Mouse (Mus musculus): Measurements from ENCODE around the gene Zfp184. TPM values are rescaled to one million over a fixed set of nuclear protein-coding genes. Genes with fewer than 3 reads are reported as not detected.
"Not testable (repeated sequence)": the region's sequence is repeated elsewhere in the genome, so short reads cannot be mapped to it uniquely, and the experiment has no call there.

Zfp184 gene
- polyA plus RNA-seq (2015; fragmentation: Nextera tagmentation; extraction: Ambion mirVana), result 6.2 and 7.5 TPM in 2 replicates

GRCm38 (mm10) chr13:21944926-21945740 is at the start of gene Zfp184:
Gene Zfp184 (plus strand): TSS chr13:21945094.
- no peaks in the 10 kb centered on the region for H3K27me3 ChIP-seq (replicated peaks)
- H3K9me3 ChIP-seq, result no peaks in the 10 kb centered on the region
- peak within 1 kb of the TSS; percentile 74 for H3K9ac ChIP-seq
- peak; percentile 87 for ATAC-seq
- under 1% methylated on average over 50 of the region's 50 CpGs for WGBS
- H3K4me2 ChIP-seq (replicated peaks), result peak within 1 kb of the TSS; percentile 81
- H3K27ac ChIP-seq, result peak within 1 kb of the TSS; percentile 62
- 0 out of 2 replicates have a peak, but pooled peaks cover 2% of the 10 kb centered on the region for H3K4me1 ChIP-seq (replicated peaks)
- peaks cover 2% of the 10 kb centered on the region for H3K36me3 ChIP-seq
- peak within 1 kb of the TSS; percentile 70 for H3K4me3 ChIP-seq (replicated peaks)

GRCm38 (mm10) chr13:21896549-21897244 is 48.2 kb upstream of the Zfp184 start:
- ATAC-seq, result peak; percentile 95
- peak overlapping the region; percentile 38 for H3K4me3 ChIP-seq (replicated peaks)
- H3K9ac ChIP-seq, result peak overlapping the region; percentile 23; the same call in 1 of the 2 replicates
- H3K4me1 ChIP-seq (replicated peaks), result 0 out of 2 replicates have a peak, but pooled peaks cover 2% of the 10 kb centered on the region
- no peaks in the 10 kb centered on the region for H3K27me3 ChIP-seq (replicated peaks)
- no peaks in the 10 kb centered on the region for H3K9me3 ChIP-seq
- H3K4me2 ChIP-seq (replicated peaks), result peak overlapping the region; percentile 61
- WGBS, result 10% methylated on average over 24 of the region's 24 CpGs
- H3K36me3 ChIP-seq, result no peaks in the 10 kb centered on the region
- no peak overlapping the region for H3K27ac ChIP-seq

GRCm38 (mm10) chr13:21897245-21897634 is 47.7 kb upstream of the Zfp184 start:
- peak; percentile 78 for ATAC-seq
- peak overlapping the region; percentile 23; the same call in 1 of the 2 replicates for H3K9ac ChIP-seq
- no peaks in the 10 kb centered on the region for H3K27me3 ChIP-seq (replicated peaks)

GRCm38 (mm10) chr13:21900870-21901565 is 43.9 kb upstream of the Zfp184 start:
- not testable (repeated sequence) for H3K4me3 ChIP-seq (replicated peaks); H3K9me3 ChIP-seq; H3K4me1 ChIP-seq (replicated peaks); H3K27me3 ChIP-seq (replicated peaks); H3K9ac ChIP-seq; H3K36me3 ChIP-seq; H3K4me2 ChIP-seq (replicated peaks); H3K27ac ChIP-seq; ATAC-seq
- WGBS, result 88% methylated on average over 9 of the region's 9 CpGs

More at GRCm38 (mm10) chr13:21897245-21897634, 47.7 kb upstream of the Zfp184 start:
- no peaks in the 10 kb centered on the region for H3K36me3 ChIP-seq
- peak overlapping the region; percentile 38 for H3K4me3 ChIP-seq (replicated peaks)
- H3K4me2 ChIP-seq (replicated peaks), result peak overlapping the region; percentile 61
- 1% methylated on average over 11 of the region's 11 CpGs for WGBS
- H3K27ac ChIP-seq, result no peak overlapping the region
- H3K4me1 ChIP-seq (replicated peaks), result 0 out of 2 replicates have a peak, but pooled peaks cover 2% of the 10 kb centered on the region
- H3K9me3 ChIP-seq, result no peaks in the 10 kb centered on the region

GRCm38 (mm10) chr13:21903500-21903899 is 41.4 kb upstream of the Zfp184 start:
- Histone ChIP-seq H3K4me1 (replicated peaks) (no peaks in the 10 kb centered on the region), H3K4me3 (replicated peaks) (no peak overlapping the region), H3K4me2 (replicated peaks) (no peak overlapping the region), H3K36me3 (no peaks in the 10 kb centered on the region), H3K27ac (no peak overlapping the region), H3K9ac (no peak overlapping the region), H3K27me3 (replicated peaks) (no peaks in the 10 kb centered on the region), H3K9me3 (no peaks in the 10 kb centered on the region)
- ATAC-seq, result no peak
- WGBS, result 29% methylated on average over 3 of the region's 3 CpGs

GRCm38 (mm10) chr13:21904090-21904489 is 40.8 kb upstream of the Zfp184 start:
- H3K4me1 ChIP-seq (replicated peaks); H3K27ac ChIP-seq; H3K36me3 ChIP-seq; H3K4me2 ChIP-seq (replicated peaks); H3K27me3 ChIP-seq (replicated peaks); H3K4me3 ChIP-seq (replicated peaks); ATAC-seq; H3K9me3 ChIP-seq; H3K9ac ChIP-seq: not testable (repeated sequence)
- 78% methylated on average over 4 of the region's 4 CpGs for WGBS

- ATAC-seq, result no peak
- 59% methylated on average over 7 of the region's 7 CpGs for WGBS
- no peak overlapping the region for H3K4me2 ChIP-seq (replicated peaks)
These were observed 38.6 kb upstream of the Zfp184 start for GRCm38 (mm10) chr13:21906301-21906700.

GRCm38 (mm10) chr13:21906946-21907806 is 37.7 kb upstream of the Zfp184 start:
- Histone ChIP-seq H3K4me3 (replicated peaks) (no peak overlapping the region), H3K9ac (no peak overlapping the region), H3K27ac (no peak overlapping the region), H3K27me3 (replicated peaks) (no peaks in the 10 kb centered on the region), H3K9me3 (no peaks in the 10 kb centered on the region), H3K4me1 (replicated peaks) (no peaks in the 10 kb centered on the region; the same call in 1 of the 2 replicates), H3K4me2 (replicated peaks) (peak overlapping the region; percentile 5; the same call in 1 of the 2 replicates), H3K36me3 (no peaks in the 10 kb centered on the region)
- peak; percentile 48; the same call in 1 of the 2 replicates for ATAC-seq
- 36% methylated on average over 22 of the region's 22 CpGs for WGBS

More at GRCm38 (mm10) chr13:21906301-21906700, 38.6 kb upstream of the Zfp184 start:
- Histone ChIP-seq H3K4me3 (replicated peaks) (no peak overlapping the region), H3K27ac (no peak overlapping the region), H3K36me3 (no peaks in the 10 kb centered on the region), H3K27me3 (replicated peaks) (no peaks in the 10 kb centered on the region), H3K9ac (no peak overlapping the region), H3K9me3 (no peaks in the 10 kb centered on the region), H3K4me1 (replicated peaks) (no peaks in the 10 kb centered on the region; the same call in 1 of the 2 replicates)

GRCm38 (mm10) chr13:21907807-21908155 is 37.1 kb upstream of the Zfp184 start:
- not testable (repeated sequence) for H3K9me3 ChIP-seq; H3K4me1 ChIP-seq (replicated peaks); H3K27ac ChIP-seq; H3K9ac ChIP-seq; H3K36me3 ChIP-seq; H3K27me3 ChIP-seq (replicated peaks); H3K4me3 ChIP-seq (replicated peaks); ATAC-seq
- 42% methylated on average over 6 of the region's 6 CpGs for WGBS
- H3K4me2 ChIP-seq (replicated peaks), result peak overlapping the region; percentile 5; the same call in 1 of the 2 replicates

- ATAC-seq, result no peak
- H3K9ac ChIP-seq, result no peak overlapping the region
- peak overlapping the region; percentile 34 for H3K4me2 ChIP-seq (replicated peaks)
- peak overlapping the region; percentile 10; the same call in 1 of the 2 replicates for H3K4me3 ChIP-seq (replicated peaks)
- H3K36me3 ChIP-seq, result no peaks in the 10 kb centered on the region
- H3K27me3 ChIP-seq (replicated peaks), result no peaks in the 10 kb centered on the region
- 22% methylated on average over 7 of the region's 7 CpGs for WGBS
- peaks cover 3% of the 10 kb centered on the region; the same call in 1 of the 2 replicates for H3K4me1 ChIP-seq (replicated peaks)
- no peak overlapping the region for H3K27ac ChIP-seq
- no peaks in the 10 kb centered on the region for H3K9me3 ChIP-seq
These were observed 34.2 kb upstream of the Zfp184 start for GRCm38 (mm10) chr13:21910735-21911134.

GRCm38 (mm10) chr13:21911147-21911546 is 33.7 kb upstream of the Zfp184 start:
- Histone ChIP-seq H3K27me3 (replicated peaks) (0 out of 2 replicates have a peak, but pooled peaks cover 3% of the 10 kb centered on the region), H3K9ac (no peak overlapping the region)

More at GRCm38 (mm10) chr13:21911147-21911546, 33.7 kb upstream of the Zfp184 start:
- Histone ChIP-seq H3K27ac (no peak overlapping the region), H3K4me3 (replicated peaks) (peak overlapping the region; percentile 10; the same call in 1 of the 2 replicates), H3K4me2 (replicated peaks) (peak overlapping the region; percentile 34), H3K36me3 (no peaks in the 10 kb centered on the region), H3K9me3 (no peaks in the 10 kb centered on the region), H3K4me1 (replicated peaks) (peaks cover 3% of the 10 kb centered on the region; the same call in 1 of the 2 replicates)
- WGBS, result 13% methylated on average over 17 of the region's 17 CpGs
- ATAC-seq, result no peak; the same call in 1 of the 2 replicates

Measured in intestine, embryonic 15.5 days (tissue).